Mouse (Mus musculus): ENCODE measurements at regions not wholly inside any gene's neighbourhood (a gene's known extent, or its start where the extent isn't known, plus 50 kb on each side); places are given as distances from the start of the nearest gene placed in this dataset.

DNA sequence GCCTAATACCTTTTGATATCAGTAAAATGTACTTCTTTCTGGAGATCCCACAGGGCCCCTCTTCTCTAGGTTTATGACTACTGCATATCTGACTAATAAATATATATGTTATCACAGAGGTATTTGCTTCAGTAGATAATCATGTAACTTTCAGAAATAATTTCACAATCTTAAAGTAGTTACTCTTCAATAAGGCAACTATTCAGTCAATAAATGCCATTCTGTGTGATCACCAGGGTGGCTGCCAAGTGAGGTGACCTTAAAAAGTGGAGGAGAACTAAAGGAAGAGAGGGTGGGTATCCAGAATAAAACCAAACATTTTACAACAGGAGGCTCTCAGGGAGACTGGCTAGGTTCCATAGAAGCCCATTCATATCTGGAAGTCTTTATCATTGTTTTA lies 748.4 kb downstream of the Inhba start:
- no peak for DNase-seq (ENCODE audit: low spot score)

- no peak for DNase-seq (ENCODE audit: low spot score)
Observed at GRCm38 (mm10) chr13:16761415-16761814, 749.8 kb downstream of the Inhba start.

DNA sequence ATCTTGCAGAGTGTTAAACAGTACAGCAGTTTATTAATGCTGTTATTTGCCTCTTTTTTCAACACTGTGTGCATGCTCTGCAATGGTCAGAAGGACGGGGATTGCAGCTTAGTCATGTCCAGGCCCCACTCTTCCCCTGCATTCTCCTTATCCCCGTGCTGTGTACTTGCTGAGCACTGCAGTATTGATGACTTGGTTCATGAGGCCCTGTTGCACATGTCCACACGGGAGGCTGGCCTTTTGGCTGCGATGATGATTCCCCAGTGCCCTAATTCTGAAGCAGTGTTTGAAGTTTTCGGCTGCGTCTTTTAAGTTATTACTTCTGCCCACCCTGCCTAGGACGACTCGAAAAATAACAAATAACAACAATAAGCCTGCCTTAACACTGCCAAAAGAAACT lies 750.7 kb downstream of the Inhba start:
- no peak for DNase-seq (ENCODE audit: low spot score)

GRCm38 (mm10) chr13:16762727-16763512 lies 751.3 kb downstream of the Inhba start:
- DNase-seq (ENCODE audit: low spot score), result no peak

DNA sequence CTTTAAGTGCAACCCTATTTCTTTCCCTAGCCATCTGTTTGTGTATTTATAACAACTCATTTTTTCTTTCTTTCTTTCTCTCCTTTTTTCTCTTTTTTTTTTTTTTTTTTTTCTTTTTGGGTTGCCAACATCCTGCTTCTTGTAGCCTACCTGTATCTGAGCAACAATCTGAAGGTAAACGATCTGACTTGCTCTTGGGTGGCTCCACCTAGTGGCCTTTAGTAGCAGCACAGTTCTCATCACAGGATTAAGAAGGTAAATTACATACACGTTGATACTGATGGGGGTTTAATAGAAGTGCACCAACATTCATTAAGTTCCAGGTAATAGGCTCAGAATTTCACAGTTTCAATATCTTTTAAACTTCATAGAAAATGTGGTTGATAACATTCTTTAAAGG lies 752.1 kb downstream of the Inhba start:
- peak; percentile 10 for DNase-seq (ENCODE audit: low spot score)

- DNase-seq (ENCODE audit: low spot score), result no peak
Observed at GRCm38 (mm10) chr13:16769409-16769808, 757.8 kb downstream of the Inhba start.

GRCm38 (mm10) chr13:16769848-16770422 lies 758.3 kb downstream of the Inhba start:
- no peak for DNase-seq (ENCODE audit: low spot score)

DNA sequence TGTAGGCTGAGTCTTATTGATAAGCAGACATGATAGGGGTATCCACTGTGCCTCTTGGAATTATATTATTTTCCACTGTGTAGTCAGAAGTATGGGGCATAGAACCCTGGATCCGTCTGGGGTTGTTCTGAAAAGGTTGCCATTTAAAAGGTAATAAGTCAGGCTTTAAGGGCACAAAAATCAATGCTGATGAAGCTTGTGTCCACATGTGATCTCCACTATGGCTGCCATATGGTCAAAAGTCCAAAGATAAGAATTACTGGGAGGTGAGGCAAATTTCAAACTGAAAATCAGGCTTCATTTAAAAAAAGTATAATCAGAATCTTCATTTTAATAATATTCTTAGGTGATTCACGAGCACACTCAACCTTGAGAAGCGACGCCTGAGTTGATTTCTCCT lies 760.2 kb downstream of the Inhba start:
- DNase-seq (ENCODE audit: low spot score), result no peak

DNA sequence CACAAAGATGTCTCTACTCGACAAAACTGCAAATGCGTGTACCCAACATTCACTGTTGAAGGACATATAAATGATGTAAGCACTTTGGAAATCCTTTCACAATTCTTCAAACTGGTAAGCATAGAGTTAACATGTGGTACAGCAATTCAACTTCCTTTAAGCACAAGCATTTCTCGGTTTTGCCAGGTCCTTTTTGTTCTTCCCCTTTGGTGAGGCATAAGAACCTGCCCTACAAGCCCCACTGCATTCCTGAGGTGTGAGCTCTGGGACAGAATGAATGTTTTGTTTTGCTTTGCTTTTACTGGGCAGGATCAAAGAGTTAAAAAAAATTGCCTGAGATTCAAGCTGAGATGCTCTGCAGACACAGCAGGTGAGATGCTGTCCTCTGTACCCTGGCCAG lies 793.9 kb downstream of the Inhba start:
- DNase-seq (ENCODE audit: low spot score), result peak; percentile 5

Data from ovary, postnatal 36 days (tissue).